Mouse (Mus musculus): ENCODE measurements around the gene Dbnl. TPM values are rescaled to one million over a fixed set of nuclear protein-coding genes. Genes with fewer than 3 reads are reported as not detected.
A peak's percentile ranks its signal among the peaks of the same experiment; 100 is the strongest.

Gene Dbnl
- total and polyA plus RNA-seq, 3 experiments = 70.3 to 124 (median 77.3) TPM

DNA sequence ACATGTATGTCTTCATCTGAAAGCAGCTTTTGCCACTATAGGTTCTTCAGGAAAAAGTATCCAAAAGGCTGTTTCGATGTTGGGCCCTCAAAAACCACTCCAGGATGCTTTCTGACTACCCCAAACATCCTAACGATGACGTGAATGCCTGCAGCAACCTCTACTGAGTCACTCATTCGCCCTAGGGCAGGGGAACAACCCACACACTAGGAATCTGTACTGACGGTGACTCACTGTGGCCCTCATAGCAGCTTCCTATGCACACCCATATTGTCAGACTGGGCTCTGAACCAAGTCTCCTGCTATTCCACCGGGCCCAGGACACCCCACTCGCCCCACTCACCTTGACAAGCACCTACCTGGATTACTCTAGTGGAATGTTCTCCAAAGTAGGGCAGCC is 46.8 kb downstream of the Dbnl start:
- Histone ChIP-seq H3K4me2 (ENCODE audit: insufficient read depth, low read depth, poor library complexity, severe bottlenecking) (no peak overlapping the region), H3K79me2 (replicated peaks; ENCODE audit: control insufficient read depth, extremely low read depth, insufficient read depth, poor library complexity, severe bottlenecking) (no peaks in the 10 kb centered on the region), H3K9me3 (replicated peaks; ENCODE audit: low read length) (peaks cover 7% of the 10 kb centered on the region), H3K27me3 (replicated peaks) (no peaks in the 10 kb centered on the region), H3K4me3 (replicated peaks in 1 of 3; ENCODE audit: low read depth in 2 of 3, low read length in 2 of 3, poor library complexity in 1 of 3) (no peak overlapping the region), H3K4me1 (ENCODE audit: control insufficient read depth in 1 of 2, insufficient read depth in 2 of 2) (peaks cover 16 to 50% of the 10 kb centered on the region in 2 experiments), H3K36me3 (replicated peaks in 1 of 2; ENCODE audit: control insufficient read depth in 1 of 2, insufficient read depth in 1 of 2, low read length in 1 of 2) (peaks cover 39 to 44% of the 10 kb centered on the region in 2 experiments), H3K9ac (ENCODE audit: insufficient read depth, low read depth) (no peak overlapping the region), H3K27ac (ENCODE audit: insufficient read depth, low read depth) (no peak overlapping the region)
- dilution Hi-C loops (cut with MboI; ENCODE audit: extremely low pct_ligation_motif_present, extremely low pct_unique_long_range_greater_than_20kb, low sequenced_read_pairs) (no loop called here), in situ Hi-C loops (cut with MboI; ENCODE audit: low pct_ligation_motif_present, low pct_unique_long_range_greater_than_20kb, low sequenced_read_pairs) (no loop called here)
- DNase-seq (ENCODE audit: extremely low read depth) = peak; percentile 47
- TF ChIP-seq SMC3 (IDR thresholded peaks at IDR 0.05; ENCODE audit: low read depth, low read length) (no peak), ZC3H11A (IDR thresholded peaks at IDR 0.05; ENCODE audit: low read depth, low read length) (no peak), PAX5 (IDR thresholded peaks at IDR 0.05; ENCODE audit: low read length) (no peak), POLR2A (IDR thresholded peaks at IDR 0.05; ENCODE audit: low read depth, low read length) (no peak), ZKSCAN1 (IDR thresholded peaks at IDR 0.05; ENCODE audit: borderline replicate concordance, low read depth, low read length) (no peak), JUN (IDR thresholded peaks at IDR 0.05; ENCODE audit: insufficient read depth, low read depth, low read length) (no peak), MAZ (IDR thresholded peaks at IDR 0.05; ENCODE audit: low read depth, low read length) (no peak), EP300 (IDR thresholded peaks at IDR 0.05; ENCODE audit: low read length) (no peak), NELFE (IDR thresholded peaks at IDR 0.05; ENCODE audit: low read depth, low read length) (no peak), NRF1 (IDR thresholded peaks at IDR 0.05; ENCODE audit: low read depth, low read length) (no peak), POLR2AphosphoS2 (IDR thresholded peaks at IDR 0.05; ENCODE audit: low read depth, low read length) (no peak), HCFC1 (IDR thresholded peaks at IDR 0.05; ENCODE audit: low read depth, low read length) (no peak), RAD21 (IDR thresholded peaks at IDR 0.05; ENCODE audit: low read depth, low read length) (no peak), USF2 (conservative IDR thresholded peaks at IDR 0.05; ENCODE audit: low read depth, low read length) (no peak), MEF2A (IDR thresholded peaks at IDR 0.05; ENCODE audit: borderline replicate concordance, low read depth, low read length) (no peak)

DNA sequence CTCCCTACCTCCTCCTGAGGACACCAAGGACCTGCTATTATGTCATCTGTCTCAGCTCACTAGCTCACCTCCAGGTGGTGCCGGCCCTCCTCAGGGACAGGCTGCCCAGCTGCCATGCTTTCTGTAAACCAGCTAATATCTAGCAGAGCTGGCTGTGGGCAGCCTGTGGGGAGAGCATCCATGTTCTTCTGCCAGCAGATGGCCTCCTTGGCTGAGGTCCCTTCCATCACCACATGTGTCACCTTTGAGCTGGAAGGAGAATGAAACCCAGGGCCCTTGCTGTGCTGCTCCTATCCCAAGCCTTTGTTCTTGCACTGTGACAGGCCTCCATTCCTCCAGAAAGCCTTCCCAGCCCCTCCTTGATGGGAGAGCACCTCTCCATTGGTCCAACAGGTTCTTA is 47.8 kb downstream of the Dbnl start:
- H3K27ac ChIP-seq (ENCODE audit: insufficient read depth, low read depth) = no peak overlapping the region
- no peak overlapping the region for H3K4me3 ChIP-seq (replicated peaks in 1 of 3; ENCODE audit: low read depth in 2 of 3, low read length in 2 of 3, poor library complexity in 1 of 3)
- in situ Hi-C loops (cut with MboI; ENCODE audit: low pct_ligation_motif_present, low pct_unique_long_range_greater_than_20kb, low sequenced_read_pairs) = no loop called here
- peaks cover 16% of the 10 kb centered on the region for H3K9me3 ChIP-seq (replicated peaks; ENCODE audit: low read length)
- dilution Hi-C loops (cut with MboI; ENCODE audit: extremely low pct_ligation_motif_present, extremely low pct_unique_long_range_greater_than_20kb, low sequenced_read_pairs) = no loop called here
- H3K36me3 ChIP-seq (replicated peaks in 1 of 2; ENCODE audit: control insufficient read depth in 1 of 2, insufficient read depth in 1 of 2, low read length in 1 of 2) = peaks cover 33 to 37% of the 10 kb centered on the region in 2 experiments
- no peak overlapping the region for H3K9ac ChIP-seq (ENCODE audit: insufficient read depth, low read depth)
- no peaks in the 10 kb centered on the region for H3K79me2 ChIP-seq (replicated peaks; ENCODE audit: control insufficient read depth, extremely low read depth, insufficient read depth, poor library complexity, severe bottlenecking)
- no peaks in the 10 kb centered on the region for H3K27me3 ChIP-seq (replicated peaks)
- peak; percentile 56 for DNase-seq (ENCODE audit: extremely low read depth)
- TF ChIP-seq MAX (IDR thresholded peaks at IDR 0.05; ENCODE audit: low read length) (peak; percentile 44; the same call in 1 of the 2 replicates), JUN (IDR thresholded peaks at IDR 0.05; ENCODE audit: insufficient read depth, low read depth, low read length) (no peak), BHLHE40 (IDR thresholded peaks at IDR 0.05; ENCODE audit: low read depth, low read length) (no peak), POLR2AphosphoS2 (IDR thresholded peaks at IDR 0.05; ENCODE audit: low read depth, low read length) (no peak; the same call in 1 of the 2 replicates), USF2 (conservative IDR thresholded peaks at IDR 0.05; ENCODE audit: low read depth, low read length) (no peak), ZNF384 (IDR thresholded peaks at IDR 0.05; ENCODE audit: low read depth, low read length) (no peak), MAZ (IDR thresholded peaks at IDR 0.05; ENCODE audit: low read depth, low read length) (no peak), ELF1 (IDR thresholded peaks at IDR 0.05; ENCODE audit: low read depth, low read length) (no peak), CHD1 (IDR thresholded peaks at IDR 0.05; ENCODE audit: low read depth, low read length) (no peak), IRF4 (IDR thresholded peaks at IDR 0.05; ENCODE audit: low read depth, low read length) (no peak), USF1 (IDR thresholded peaks at IDR 0.05; ENCODE audit: low read depth, low read length) (no peak), PAX5 (IDR thresholded peaks at IDR 0.05; ENCODE audit: low read length) (no peak), SMC3 (IDR thresholded peaks at IDR 0.05; ENCODE audit: low read depth, low read length) (peak; percentile 65), RAD21 (IDR thresholded peaks at IDR 0.05; ENCODE audit: low read depth, low read length) (peak; percentile 56), SIN3A (IDR thresholded peaks at IDR 0.05; ENCODE audit: low read length) (no peak), JUND (conservative IDR thresholded peaks at IDR 0.05; ENCODE audit: low read depth, low read length) (no peak), MYC (IDR thresholded peaks at IDR 0.05; ENCODE audit: low read depth, low read length) (0 out of 2 replicates have a peak, but pooled peaks have one; percentile 44), NRF1 (IDR thresholded peaks at IDR 0.05; ENCODE audit: low read depth, low read length) (no peak), RCOR1 (conservative IDR thresholded peaks at IDR 0.05; ENCODE audit: low read depth, low read length) (no peak), TBP (conservative IDR thresholded peaks at IDR 0.05; ENCODE audit: low read depth, low read length) (no peak), ZC3H11A (IDR thresholded peaks at IDR 0.05; ENCODE audit: low read depth, low read length) (no peak), CTCF (conservative IDR thresholded peaks at IDR 0.05 in 1 of 2, IDR thresholded peaks at IDR 0.05 in 1 of 2; ENCODE audit: low read depth in 2 of 2, low read length in 2 of 2) (peak in 1 of 2 experiments; percentile 74; a peak in 2 of 4 replicates)
- H3K4me2 ChIP-seq (ENCODE audit: insufficient read depth, low read depth, poor library complexity, severe bottlenecking) = no peak overlapping the region
- H3K4me1 ChIP-seq (ENCODE audit: control insufficient read depth in 1 of 2, insufficient read depth in 2 of 2) = peaks cover 16 to 44% of the 10 kb centered on the region in 2 experiments

All from CH12.LX (cell line).